Mouse (Mus musculus): Measurements from ENCODE around the gene Tchh.

DNA sequence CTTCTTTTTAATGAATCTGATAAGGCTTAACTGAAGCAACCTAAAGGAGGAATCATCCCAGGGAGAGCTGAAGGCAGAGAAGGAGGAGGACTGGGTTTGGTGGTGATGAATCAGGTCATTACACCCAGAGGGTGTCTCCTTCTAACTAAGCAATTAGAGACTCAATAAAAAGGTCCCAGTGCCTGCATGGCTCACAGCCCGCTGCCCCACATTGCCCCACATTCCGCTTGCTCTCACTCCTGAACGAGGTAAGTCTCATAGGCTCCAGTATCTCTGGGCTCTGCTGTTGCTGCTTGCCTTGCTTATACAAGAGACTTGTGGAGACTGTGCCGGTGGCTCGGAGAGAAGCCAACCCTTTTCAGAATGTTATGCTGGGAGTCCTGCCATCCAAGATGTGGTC lies 26.4 kb downstream of the Tchh start, which contains the start of gene Tchhl1:
- TF ChIP-seq POLR2A (IDR thresholded peaks at IDR 0.05; ENCODE audit: low read depth, low read length) = no peak
- TF ChIP-seq CTCF (conservative IDR thresholded peaks at IDR 0.05; ENCODE audit: insufficient read depth, insufficient read length, low read depth, low read length) = no peak

Measured in kidney, adult 2 months (tissue).